Mouse (Mus musculus) left cerebral cortex, postnatal 4 days (tissue): ENCODE data around the gene Mylk4. TPM values are rescaled to one million over a fixed set of nuclear protein-coding genes. Genes with fewer than 3 reads are reported as not detected.

Experiments
- DNase-seq: peaks from one replicate; pipeline ENCODE4 v3.0.0-alpha.2; 2022
- intact Hi-C: fragments of 180-260 bp; cut with DNase I; formaldehyde crosslinking; loops from one replicate; pipeline ENCODE4 v1.15.1; 2025
- total RNA-seq, 2 experiments: library from RNA; stranded (reverse); gene quantifications; 2 replicates each; pipeline ENCODE4 v1.2.3; 2021

The Mylk4 gene
- total RNA-seq: under 1 TPM; 0.44 to 0.66 TPM

GRCm38 (mm10) chr13:32783816-32784215 lies at the start of gene Mylk4:
Gene Mylk4 (minus strand): TSS chr13:32783954.
- DNase-seq: no peak
- intact Hi-C loops: no loop called here

GRCm38 (mm10) chr13:32833237-32833636 lies 49.5 kb upstream of the Mylk4 start:
- intact Hi-C loops: no loop called here
- no peak for DNase-seq

GRCm38 (mm10) chr13:32832776-32833175 lies 49.0 kb upstream of the Mylk4 start:
- intact Hi-C loops: no loop called here
- no peak for DNase-seq

GRCm38 (mm10) chr13:32831505-32832273 lies 47.9 kb upstream of the Mylk4 start:
- DNase-seq: no peak

GRCm38 (mm10) chr13:32828886-32829285 lies 45.1 kb upstream of the Mylk4 start:
- intact Hi-C loops: no loop called here

More at GRCm38 (mm10) chr13:32831505-32832273, 47.9 kb upstream of the Mylk4 start:
- intact Hi-C loops: no loop called here

GRCm38 (mm10) chr13:32827951-32828350 lies 44.2 kb upstream of the Mylk4 start:
- DNase-seq: peak; percentile 67

More at GRCm38 (mm10) chr13:32828886-32829285, 45.1 kb upstream of the Mylk4 start:
- no peak for DNase-seq

GRCm38 (mm10) chr13:32827111-32827822 lies 43.5 kb upstream of the Mylk4 start:
- intact Hi-C loops: no loop called here

More at GRCm38 (mm10) chr13:32827951-32828350, 44.2 kb upstream of the Mylk4 start:
- intact Hi-C loops: no loop called here

GRCm38 (mm10) chr13:32825546-32825945 lies 41.8 kb upstream of the Mylk4 start:
- no peak for DNase-seq
- intact Hi-C loops: no loop called here

More at GRCm38 (mm10) chr13:32827111-32827822, 43.5 kb upstream of the Mylk4 start:
- no peak for DNase-seq

GRCm38 (mm10) chr13:32824377-32825330 lies 40.9 kb upstream of the Mylk4 start:
- no peak for DNase-seq
- intact Hi-C loops: no loop called here

- intact Hi-C loops: no loop called here
- DNase-seq: no peak
Measured at GRCm38 (mm10) chr13:32823126-32823525, 39.4 kb upstream of the Mylk4 start.

GRCm38 (mm10) chr13:32821671-32822070 lies 37.9 kb upstream of the Mylk4 start:
- no peak for DNase-seq
- intact Hi-C loops: no loop called here

GRCm38 (mm10) chr13:32819926-32820325 lies 36.2 kb upstream of the Mylk4 start:
- intact Hi-C loops: no loop called here
- no peak for DNase-seq

GRCm38 (mm10) chr13:32819241-32819640 lies 35.5 kb upstream of the Mylk4 start:
- no peak for DNase-seq
- intact Hi-C loops: no loop called here

GRCm38 (mm10) chr13:32807624-32808023 lies 23.9 kb upstream of the Mylk4 start:
- DNase-seq: no peak
- intact Hi-C loops: no loop called here

- DNase-seq: peak; percentile 31
- intact Hi-C loops: no loop called here
Measured at GRCm38 (mm10) chr13:32806820-32807219, 23.1 kb upstream of the Mylk4 start.

- no peak for DNase-seq
- intact Hi-C loops: no loop called here
Measured at GRCm38 (mm10) chr13:32803701-32804345, 20.1 kb upstream of the Mylk4 start.

- DNase-seq: peak; percentile 48
- intact Hi-C loops: no loop called here
Measured at GRCm38 (mm10) chr13:32802259-32803081, 18.7 kb upstream of the Mylk4 start, which contains the start of gene D930007J09Rik. Gene D930007J09Rik (minus strand): TSS chr13:32802849.

- DNase-seq: peak; percentile 99
- intact Hi-C loops: no loop called here
Measured at GRCm38 (mm10) chr13:32801693-32802221, 18.0 kb upstream of the Mylk4 start, which contains the start of gene Wrnip1. Gene Wrnip1 (plus strand): TSS chr13:32802038.

- no peak for DNase-seq
- intact Hi-C loops: no loop called here
Measured at GRCm38 (mm10) chr13:32800859-32801258, 17.1 kb upstream of the Mylk4 start.
